Mouse (Mus musculus): ENCODE results near the gene Vmn1r14. TPM values are rescaled to one million over a fixed set of nuclear protein-coding genes. Genes with fewer than 3 reads are reported as not detected.
"Not testable (repeated sequence)": the region's sequence is repeated elsewhere in the genome, so short reads cannot be mapped to it uniquely, and the experiment has no call there.

The Vmn1r14 gene
- not detected in 2 replicates for total RNA-seq (2015)
- not detected in 2 replicates for total RNA-seq (2017)

GRCm38 (mm10) chr6:57231386-57231785 lies at the start of gene Vmn1r14:
TSS of gene Vmn1r14 (plus strand) at chr6:57231686.
- no peak for ATAC-seq (replicated peaks; ENCODE audit: poor library complexity)

- ATAC-seq (replicated peaks; ENCODE audit: poor library complexity): not testable (repeated sequence)
These were observed 41.5 kb upstream of the Vmn1r14 start for GRCm38 (mm10) chr6:57190016-57190415.

GRCm38 (mm10) chr6:57202990-57203389 lies 28.5 kb upstream of the Vmn1r14 start, which contains the start of gene Vmn1r13:
TSS of gene Vmn1r13 (plus strand) at chr6:57203290.
- ATAC-seq (replicated peaks; ENCODE audit: poor library complexity): not testable (repeated sequence)

DNA sequence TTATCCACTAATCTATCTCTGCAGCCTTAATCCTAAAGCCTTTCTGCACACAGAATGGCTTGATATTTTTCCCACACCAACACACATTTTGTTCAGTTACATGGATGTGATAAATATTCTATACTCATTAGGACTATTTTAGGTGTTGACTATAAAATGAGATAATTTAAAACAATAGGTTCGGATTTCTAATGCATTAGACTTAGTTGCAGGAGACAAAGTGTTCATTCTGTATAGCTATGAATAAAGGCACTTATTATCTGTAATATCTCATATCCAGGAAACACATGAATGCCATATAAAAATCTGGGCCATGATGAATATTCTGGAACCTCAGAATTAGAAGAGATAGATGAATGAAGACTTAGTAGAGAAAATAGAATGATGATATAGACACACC lies 26.2 kb downstream of the Vmn1r14 start, which contains the start of gene Vmn1r15:
TSS of gene Vmn1r15 (plus strand) at position 301 of the 400 bp plus-strand sequence.
- ATAC-seq (replicated peaks; ENCODE audit: poor library complexity): no peak

DNA sequence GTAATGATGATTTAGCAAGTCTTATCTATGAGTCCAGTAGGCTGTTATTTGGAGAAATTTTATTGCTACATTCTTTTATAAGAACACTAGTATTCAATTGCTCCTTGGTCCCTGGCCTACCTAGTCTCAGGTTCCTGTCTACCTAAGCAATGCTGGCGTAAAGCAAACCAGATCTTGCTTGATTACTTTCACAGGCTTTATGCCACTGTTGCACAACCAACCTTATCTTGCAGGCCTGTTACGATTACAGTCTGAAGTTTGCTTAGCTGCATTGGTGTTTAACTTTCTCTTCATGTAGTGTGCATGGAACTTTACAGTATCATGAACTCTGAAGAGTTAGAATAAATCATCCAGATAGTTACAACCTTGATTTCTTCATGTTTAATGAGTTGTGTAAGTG lies 29.5 kb downstream of the Vmn1r14 start:
- ATAC-seq (replicated peaks; ENCODE audit: poor library complexity): no peak

GRCm38 (mm10) chr6:57271881-57272280 lies 40.4 kb downstream of the Vmn1r14 start:
- ATAC-seq (replicated peaks; ENCODE audit: poor library complexity): no peak

DNA sequence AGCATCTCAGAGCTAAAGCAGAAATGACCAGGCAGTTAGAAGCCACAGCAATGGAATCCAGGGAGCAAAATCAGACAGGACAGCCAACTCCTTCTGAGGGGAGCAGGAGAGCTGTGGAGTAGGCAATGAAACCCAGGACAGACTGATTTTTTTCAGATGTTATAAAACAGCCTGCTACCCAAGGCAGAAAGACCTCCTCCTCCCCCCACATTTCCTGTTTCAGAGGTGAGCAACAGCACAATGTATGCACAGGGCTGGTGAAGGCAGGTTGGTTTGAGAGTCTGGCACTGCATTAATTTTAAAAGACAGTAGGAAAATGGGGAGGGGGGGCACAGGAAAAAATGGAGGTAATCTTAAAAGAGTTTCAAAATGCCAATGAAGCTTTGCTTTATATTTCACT lies 41.0 kb downstream of the Vmn1r14 start:
- ATAC-seq (replicated peaks; ENCODE audit: poor library complexity): no peak

DNA sequence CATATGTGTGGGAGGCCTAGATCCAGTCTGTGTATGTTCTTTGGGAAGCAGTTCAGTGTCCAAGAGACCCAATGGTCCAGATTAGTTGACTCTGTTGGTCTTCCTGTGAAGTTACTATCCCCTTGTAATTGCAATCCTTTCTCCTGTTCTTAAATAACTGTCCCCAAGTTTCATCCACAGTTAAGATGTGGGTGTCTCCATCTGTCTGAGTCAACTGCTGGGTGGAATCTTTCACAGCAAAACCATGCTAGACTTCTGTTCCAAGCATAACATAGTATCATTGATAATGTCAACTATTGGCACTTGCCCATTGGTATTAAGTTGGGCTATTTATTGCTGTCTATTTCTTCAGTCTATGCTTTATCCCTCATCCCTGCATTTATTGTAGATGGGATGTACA lies 47.5 kb downstream of the Vmn1r14 start:
- ATAC-seq (replicated peaks; ENCODE audit: poor library complexity): no peak

Other genes starting within 250 kb of the Vmn1r14 start
- not detected in 2 replicates for gene Vmn1r6, start 234.4 kb upstream of the Vmn1r14 start, total RNA-seq (2015)
- gene Vmn1r6, start 234.4 kb upstream of the Vmn1r14 start, total RNA-seq (2017): not detected in 2 replicates
- gene Vmn1r7, start 206.4 kb upstream of the Vmn1r14 start, total RNA-seq (2015): not detected in 2 replicates
- gene Vmn1r7, start 206.4 kb upstream of the Vmn1r14 start, total RNA-seq (2017): not detected in 2 replicates
- gene Vmn1r8, start 199.4 kb upstream of the Vmn1r14 start, total RNA-seq (2015): not detected in 2 replicates
- gene Vmn1r8, start 199.4 kb upstream of the Vmn1r14 start, total RNA-seq (2017): not detected in 2 replicates
- gene Vmn1r9, start 164.9 kb upstream of the Vmn1r14 start, total RNA-seq (2015): not detected in 2 replicates
- not detected in 2 replicates for gene Vmn1r9, start 164.9 kb upstream of the Vmn1r14 start, total RNA-seq (2017)
- gene Vmn1r10, start 122.2 kb upstream of the Vmn1r14 start, total RNA-seq (2015): not detected in 2 replicates
- gene Vmn1r10, start 122.2 kb upstream of the Vmn1r14 start, total RNA-seq (2017): not detected in 2 replicates
- not detected in 2 replicates for gene Vmn1r11, start 98.2 kb upstream of the Vmn1r14 start, total RNA-seq (2015)
- not detected in 2 replicates for gene Vmn1r11, start 98.2 kb upstream of the Vmn1r14 start, total RNA-seq (2017)
- gene Vmn1r12, start 74.8 kb upstream of the Vmn1r14 start, total RNA-seq (2015): not detected in 2 replicates
- not detected in 2 replicates for gene Vmn1r12, start 74.8 kb upstream of the Vmn1r14 start, total RNA-seq (2017)
- gene Vmn1r13, start 28.4 kb upstream of the Vmn1r14 start, total RNA-seq (2015): not detected in 2 replicates
- gene Vmn1r13, start 28.4 kb upstream of the Vmn1r14 start, total RNA-seq (2017): not detected in 2 replicates
- not detected in 2 replicates for gene Vmn1r15, start 26.3 kb downstream of the Vmn1r14 start, total RNA-seq (2015)
- not detected in 2 replicates for gene Vmn1r15, start 26.3 kb downstream of the Vmn1r14 start, total RNA-seq (2017)
- not detected in 2 replicates for gene Vmn1r16, start 97.8 kb downstream of the Vmn1r14 start, total RNA-seq (2015)
- not detected in 2 replicates for gene Vmn1r16, start 97.8 kb downstream of the Vmn1r14 start, total RNA-seq (2017)
- gene Vmn1r17, start 132.0 kb downstream of the Vmn1r14 start, total RNA-seq (2015): not detected in 2 replicates
- gene Vmn1r17, start 132.0 kb downstream of the Vmn1r14 start, total RNA-seq (2017): not detected in 2 replicates
- gene Vmn1r18, start 164.1 kb downstream of the Vmn1r14 start, total RNA-seq (2015): not detected in 2 replicates
- gene Vmn1r18, start 164.1 kb downstream of the Vmn1r14 start, total RNA-seq (2017): not detected in 2 replicates
- not detected in 2 replicates for gene Vmn1r19, start 172.1 kb downstream of the Vmn1r14 start, total RNA-seq (2015)
- gene Vmn1r19, start 172.1 kb downstream of the Vmn1r14 start, total RNA-seq (2017): not detected in 2 replicates
- not detected in 2 replicates for gene Vmn1r20, start 197.2 kb downstream of the Vmn1r14 start, total RNA-seq (2015)
- gene Vmn1r20, start 197.2 kb downstream of the Vmn1r14 start, total RNA-seq (2017): not detected in 2 replicates